Mouse (Mus musculus): Measurements from ENCODE around the gene Gm11239. TPM values are rescaled to one million over a fixed set of nuclear protein-coding genes. Genes with fewer than 3 reads are reported as not detected.
"Not testable (repeated sequence)": the region's sequence is repeated elsewhere in the genome, so short reads cannot be mapped to it uniquely, and the experiment has no call there.

Gm11239 gene
- polyA plus RNA-seq (2016; fragmentation: Nextera tagmentation; extraction: Ambion mirVana) = not detected in 2 replicates

DNA sequence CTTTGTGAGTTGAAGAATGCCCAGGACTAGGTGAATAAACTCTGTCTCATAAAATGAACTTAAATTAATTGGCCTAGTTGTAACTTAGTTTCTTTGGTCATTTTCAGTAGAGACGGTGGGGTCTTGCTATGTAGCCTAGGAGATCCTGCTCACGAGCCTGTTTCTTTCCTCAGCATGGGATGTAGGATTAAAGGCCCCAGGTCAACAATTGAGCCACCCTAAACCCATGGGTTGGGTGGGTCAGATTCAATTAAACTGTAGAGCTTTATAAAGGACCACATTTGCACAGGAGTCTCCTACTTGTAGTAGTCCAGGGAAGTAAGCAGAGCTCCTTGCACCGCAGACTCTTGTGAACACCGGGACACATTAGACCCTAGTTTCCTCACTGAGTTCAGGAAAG lies at the start of gene Gm11239:
Gene Gm11239 (plus strand): TSS at position 301 of the 400 bp plus-strand sequence.
- H3K27ac ChIP-seq; H3K4me1 ChIP-seq (replicated peaks); H3K9me3 ChIP-seq; H3K27me3 ChIP-seq (ENCODE audit: insufficient read depth, poor library complexity, severe bottlenecking); DNase-seq (ENCODE audit: low spot score); H3K4me3 ChIP-seq; H3K36me3 ChIP-seq: not testable (repeated sequence)
- no CpG with 5 or more reads among the region's 4 CpGs for WGBS

DNA sequence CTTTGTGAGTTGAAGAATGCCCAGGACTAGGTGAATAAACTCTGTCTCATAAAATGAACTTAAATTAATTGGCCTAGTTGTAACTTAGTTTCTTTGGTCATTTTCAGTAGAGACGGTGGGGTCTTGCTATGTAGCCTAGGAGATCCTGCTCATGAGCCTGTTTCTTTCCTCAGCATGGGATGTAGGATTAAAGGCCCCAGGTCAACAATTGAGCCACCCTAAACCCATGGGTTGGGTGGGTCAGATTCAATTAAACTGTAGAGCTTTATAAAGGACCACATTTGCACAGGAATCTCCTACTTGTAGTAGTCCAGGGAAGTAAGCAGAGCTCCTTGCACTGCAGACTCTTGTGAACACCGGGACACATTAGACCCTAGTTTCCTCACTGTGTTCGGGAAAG lies 45.5 kb upstream of the Gm11239 start, which contains the start of gene Gm11237:
Gene Gm11237 (plus strand): TSS at position 301 of the 400 bp plus-strand sequence.
- not testable (repeated sequence) for DNase-seq (ENCODE audit: low spot score); H3K9me3 ChIP-seq; H3K36me3 ChIP-seq; H3K27me3 ChIP-seq (ENCODE audit: insufficient read depth, poor library complexity, severe bottlenecking); H3K27ac ChIP-seq; H3K4me1 ChIP-seq (replicated peaks); H3K4me3 ChIP-seq
- no CpG with 5 or more reads among the region's 3 CpGs for WGBS

DNA sequence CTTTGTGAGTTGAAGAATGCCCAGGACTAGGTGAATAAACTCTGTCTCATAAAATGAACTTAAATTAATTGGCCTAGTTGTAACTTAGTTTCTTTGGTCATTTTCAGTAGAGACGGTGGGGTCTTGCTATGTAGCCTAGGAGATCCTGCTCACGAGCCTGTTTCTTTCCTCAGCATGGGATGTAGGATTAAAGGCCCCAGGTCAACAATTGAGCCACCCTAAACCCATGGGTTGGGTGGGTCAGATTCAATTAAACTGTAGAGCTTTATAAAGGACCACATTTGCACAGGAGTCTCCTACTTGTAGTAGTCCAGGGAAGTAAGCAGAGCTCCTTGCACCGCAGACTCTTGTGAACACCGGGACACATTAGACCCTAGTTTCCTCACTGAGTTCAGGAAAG lies 30.3 kb upstream of the Gm11239 start, which contains the start of gene Gm11236:
Gene Gm11236 (plus strand): TSS at position 301 of the 400 bp plus-strand sequence.
- not testable (repeated sequence) for DNase-seq (ENCODE audit: low spot score); H3K9me3 ChIP-seq; H3K4me3 ChIP-seq; H3K36me3 ChIP-seq; H3K4me1 ChIP-seq (replicated peaks); H3K27ac ChIP-seq; H3K27me3 ChIP-seq (ENCODE audit: insufficient read depth, poor library complexity, severe bottlenecking)
- no CpG with 5 or more reads among the region's 4 CpGs for WGBS

DNA sequence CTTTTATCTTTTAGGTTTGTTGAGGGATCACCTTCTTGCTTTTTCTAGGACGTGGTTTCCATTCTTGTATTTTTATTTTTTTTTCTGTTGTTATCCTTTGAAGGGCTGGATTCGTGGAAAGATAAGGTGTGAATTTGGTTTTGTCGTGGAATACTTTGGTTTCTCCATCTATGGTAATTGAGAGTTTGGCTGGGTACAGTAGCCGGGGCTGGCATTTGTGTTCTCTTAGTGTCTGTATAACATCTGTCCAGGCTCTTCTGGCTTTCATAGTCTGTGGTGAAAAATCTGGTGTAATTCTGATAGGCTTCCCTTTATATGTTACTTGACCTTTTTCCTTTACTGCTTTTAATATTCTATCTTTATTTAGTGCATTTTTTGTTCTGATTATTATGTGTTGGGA lies 6.3 kb upstream of the Gm11239 start:
- WGBS = 93% methylated on average over 4 of the region's 4 CpGs
- not testable (repeated sequence) for H3K4me3 ChIP-seq; DNase-seq (ENCODE audit: low spot score); H3K4me1 ChIP-seq (replicated peaks); H3K27ac ChIP-seq; H3K27me3 ChIP-seq (ENCODE audit: insufficient read depth, poor library complexity, severe bottlenecking); H3K9me3 ChIP-seq; H3K36me3 ChIP-seq

DNA sequence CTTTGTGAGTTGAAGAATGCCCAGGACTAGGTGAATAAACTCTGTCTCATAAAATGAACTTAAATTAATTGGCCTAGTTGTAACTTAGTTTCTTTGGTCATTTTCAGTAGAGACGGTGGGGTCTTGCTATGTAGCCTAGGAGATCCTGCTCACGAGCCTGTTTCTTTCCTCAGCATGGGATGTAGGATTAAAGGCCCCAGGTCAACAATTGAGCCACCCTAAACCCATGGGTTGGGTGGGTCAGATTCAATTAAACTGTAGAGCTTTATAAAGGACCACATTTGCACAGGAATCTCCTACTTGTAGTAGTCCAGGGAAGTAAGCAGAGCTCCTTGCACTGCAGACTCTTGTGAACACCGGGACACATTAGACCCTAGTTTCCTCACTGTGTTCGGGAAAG lies 15.1 kb downstream of the Gm11239 start, which contains the start of gene Gm428:
Gene Gm428 (plus strand): TSS at position 301 of the 400 bp plus-strand sequence.
- WGBS = 91% methylated on average over 2 of the region's 4 CpGs
- H3K4me1 ChIP-seq (replicated peaks); DNase-seq (ENCODE audit: low spot score); H3K9me3 ChIP-seq; H3K27me3 ChIP-seq (ENCODE audit: insufficient read depth, poor library complexity, severe bottlenecking); H3K4me3 ChIP-seq; H3K27ac ChIP-seq; H3K36me3 ChIP-seq: not testable (repeated sequence)

DNA sequence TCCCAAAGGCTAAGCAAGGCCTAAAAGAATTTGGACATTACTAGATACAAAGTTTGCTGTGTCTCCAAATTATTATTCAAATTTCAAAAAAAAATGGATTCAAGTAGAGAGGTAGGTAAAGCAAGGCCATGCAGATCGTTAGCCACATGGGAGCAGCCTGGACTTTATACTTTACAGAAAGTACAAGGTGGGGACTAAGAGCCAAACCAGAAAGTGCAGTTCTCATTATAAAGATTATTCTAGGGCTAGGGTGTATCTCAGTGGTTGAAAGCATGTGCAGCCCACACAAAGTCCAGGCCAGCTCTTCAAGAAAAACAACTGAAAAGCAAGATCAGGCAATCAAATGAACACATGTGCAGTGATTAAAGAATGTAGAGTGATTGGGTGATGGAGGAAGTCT lies 50.6 kb downstream of the Gm11239 start:
- no peaks in the 10 kb centered on the region for H3K36me3 ChIP-seq
- H3K27me3 ChIP-seq (ENCODE audit: insufficient read depth, poor library complexity, severe bottlenecking) = no peaks in the 10 kb centered on the region
- H3K9me3 ChIP-seq = no peaks in the 10 kb centered on the region
- no peak for DNase-seq (ENCODE audit: low spot score)
- no peak overlapping the region for H3K4me3 ChIP-seq
- no peaks in the 10 kb centered on the region for H3K4me1 ChIP-seq (replicated peaks)
- 91% methylated on average over 1 of the region's 1 CpGs for WGBS
- no peak overlapping the region for H3K27ac ChIP-seq

DNA sequence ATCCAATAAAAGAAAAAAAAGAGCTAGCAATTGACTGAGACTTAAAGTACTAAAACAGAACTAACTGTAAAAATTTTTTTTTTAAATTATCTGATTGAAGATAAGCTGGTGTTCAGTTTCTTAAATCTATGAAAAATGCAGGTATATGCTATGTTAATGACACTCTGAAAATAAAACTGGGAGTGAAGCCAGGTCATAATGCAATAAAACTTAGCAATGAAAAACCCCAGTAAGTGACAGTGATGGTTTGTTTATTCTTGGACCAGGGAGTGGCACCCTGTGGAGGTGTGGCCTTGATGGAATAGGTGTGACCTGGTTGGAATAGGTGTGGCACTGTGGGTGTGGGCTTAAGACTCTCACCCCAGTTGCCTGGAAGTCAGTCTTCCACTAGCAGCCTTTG lies 51.7 kb downstream of the Gm11239 start:
- no peaks in the 10 kb centered on the region for H3K27me3 ChIP-seq (ENCODE audit: insufficient read depth, poor library complexity, severe bottlenecking)
- no peak for DNase-seq (ENCODE audit: low spot score)
- no peak overlapping the region for H3K27ac ChIP-seq
- H3K9me3 ChIP-seq = no peaks in the 10 kb centered on the region
- H3K36me3 ChIP-seq = no peaks in the 10 kb centered on the region
- H3K4me3 ChIP-seq = no peak overlapping the region
- H3K4me1 ChIP-seq (replicated peaks) = no peaks in the 10 kb centered on the region

Other genes starting within 250 kb of the Gm11239 start
- not detected in 2 replicates for gene Gm11238, start 60.5 kb upstream of the Gm11239 start, polyA plus RNA-seq (2016; fragmentation: Nextera tagmentation; extraction: Ambion mirVana)
- not detected in 2 replicates for gene Gm11237, start 45.4 kb upstream of the Gm11239 start, polyA plus RNA-seq (2016; fragmentation: Nextera tagmentation; extraction: Ambion mirVana)
- not detected in 2 replicates for gene Gm11236, start 30.2 kb upstream of the Gm11239 start, polyA plus RNA-seq (2016; fragmentation: Nextera tagmentation; extraction: Ambion mirVana)
- not detected in 2 replicates for gene Gm428, start 15.2 kb downstream of the Gm11239 start, polyA plus RNA-seq (2016; fragmentation: Nextera tagmentation; extraction: Ambion mirVana)
- 1.0 and 1.7 TPM in 2 replicates for gene Rasef, start 122.6 kb downstream of the Gm11239 start, polyA plus RNA-seq (2016; fragmentation: Nextera tagmentation; extraction: Ambion mirVana)
- gene Gm11758, start 207.9 kb downstream of the Gm11239 start, polyA plus RNA-seq (2016; fragmentation: Nextera tagmentation; extraction: Ambion mirVana) = not detected in 2 replicates
- gene Gm11757, start 222.8 kb downstream of the Gm11239 start, polyA plus RNA-seq (2016; fragmentation: Nextera tagmentation; extraction: Ambion mirVana) = not detected in 2 replicates
- gene Gm13871, start 237.6 kb downstream of the Gm11239 start, polyA plus RNA-seq (2016; fragmentation: Nextera tagmentation; extraction: Ambion mirVana) = not detected in 2 replicates

All from hindbrain, embryonic 10.5 days (tissue).